Mouse (Mus musculus): ENCODE measurements around the gene Rnf215.

DNA sequence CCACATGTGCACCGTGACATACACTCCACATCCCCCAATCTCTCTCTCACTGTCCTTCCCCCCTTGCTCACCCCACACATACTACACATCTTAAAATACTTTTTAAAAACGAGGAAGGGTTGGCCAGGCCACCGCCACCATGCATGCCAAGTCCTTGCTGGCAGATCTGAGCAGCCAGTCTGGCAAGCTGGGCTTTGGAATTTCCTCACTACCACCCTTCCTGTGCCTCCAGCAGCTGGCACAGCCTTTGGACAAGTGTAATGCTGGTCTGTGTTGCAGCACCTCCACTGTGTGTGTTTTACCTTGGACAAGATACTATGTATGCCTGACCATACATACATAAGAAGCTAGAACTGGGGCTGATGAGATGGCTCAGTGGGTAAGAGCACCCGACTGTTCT is 21.5 kb upstream of the Rnf215 start:
- no peak for TF ChIP-seq GATA1 (IDR thresholded peaks at IDR 0.05; ENCODE audit: borderline replicate concordance, low read length)
- TF ChIP-seq FLI1 (IDR thresholded peaks at IDR 0.05; ENCODE audit: low read length): no peak
